Mouse (Mus musculus): Measurements from ENCODE around the gene Psen2.
A peak's percentile ranks its signal among the peaks of the same experiment; 100 is the strongest.

Psen2 gene

GRCm38 (mm10) chr1:180263364-180263997 is at the start of gene Psen2:
Gene Psen2 (minus strand): TSS chr1:180263438.
- DNase-seq (ENCODE audit: extremely low spot score, low read depth, low spot score), result no peak

GRCm38 (mm10) chr1:180312792-180313311 is 49.6 kb upstream of the Psen2 start:
- no peak for DNase-seq (ENCODE audit: extremely low spot score, low read depth, low spot score)

- no peak for DNase-seq (ENCODE audit: extremely low spot score, low read depth, low spot score)
Observed at GRCm38 (mm10) chr1:180312286-180312685, 49.0 kb upstream of the Psen2 start.

GRCm38 (mm10) chr1:180308897-180309296 is 45.7 kb upstream of the Psen2 start:
- no peak for DNase-seq (ENCODE audit: extremely low spot score, low read depth, low spot score)

- no peak for DNase-seq (ENCODE audit: extremely low spot score, low read depth, low spot score)
Observed at GRCm38 (mm10) chr1:180307661-180308060, 44.4 kb upstream of the Psen2 start.

GRCm38 (mm10) chr1:180306889-180307288 is 43.7 kb upstream of the Psen2 start:
- DNase-seq (ENCODE audit: extremely low spot score, low read depth, low spot score), result no peak

GRCm38 (mm10) chr1:180303600-180303999 is 40.4 kb upstream of the Psen2 start:
- DNase-seq (ENCODE audit: extremely low spot score, low read depth, low spot score), result no peak

- DNase-seq (ENCODE audit: extremely low spot score, low read depth, low spot score), result no peak
Observed at GRCm38 (mm10) chr1:180302253-180303120, 39.2 kb upstream of the Psen2 start.

GRCm38 (mm10) chr1:180300997-180301396 is 37.8 kb upstream of the Psen2 start:
- DNase-seq (ENCODE audit: extremely low spot score, low read depth, low spot score), result no peak

GRCm38 (mm10) chr1:180300292-180300691 is 37.1 kb upstream of the Psen2 start:
- DNase-seq (ENCODE audit: extremely low spot score, low read depth, low spot score), result no peak

- no peak for DNase-seq (ENCODE audit: extremely low spot score, low read depth, low spot score)
Observed at GRCm38 (mm10) chr1:180299697-180300096, 36.5 kb upstream of the Psen2 start.

GRCm38 (mm10) chr1:180296088-180296487 is 32.9 kb upstream of the Psen2 start:
- no peak for DNase-seq (ENCODE audit: extremely low spot score, low read depth, low spot score)

GRCm38 (mm10) chr1:180290358-180290757 is 27.1 kb upstream of the Psen2 start:
- DNase-seq (ENCODE audit: extremely low spot score, low read depth, low spot score), result no peak

GRCm38 (mm10) chr1:180289788-180290187 is 26.6 kb upstream of the Psen2 start:
- no peak for DNase-seq (ENCODE audit: extremely low spot score, low read depth, low spot score)

- DNase-seq (ENCODE audit: extremely low spot score, low read depth, low spot score), result no peak
Observed at GRCm38 (mm10) chr1:180288872-180289468, 25.7 kb upstream of the Psen2 start.

- DNase-seq (ENCODE audit: extremely low spot score, low read depth, low spot score), result no peak
Observed at GRCm38 (mm10) chr1:180288227-180288626, 25.0 kb upstream of the Psen2 start.

GRCm38 (mm10) chr1:180286081-180286831 is 23.0 kb upstream of the Psen2 start:
- DNase-seq (ENCODE audit: extremely low spot score, low read depth, low spot score), result peak; percentile 53

- no peak for DNase-seq (ENCODE audit: extremely low spot score, low read depth, low spot score)
Observed at GRCm38 (mm10) chr1:180283813-180284768, 20.9 kb upstream of the Psen2 start.

GRCm38 (mm10) chr1:180282581-180282980 is 19.3 kb upstream of the Psen2 start:
- DNase-seq (ENCODE audit: extremely low spot score, low read depth, low spot score), result peak; percentile 41

GRCm38 (mm10) chr1:180279648-180280047 is 16.4 kb upstream of the Psen2 start:
- DNase-seq (ENCODE audit: extremely low spot score, low read depth, low spot score), result no peak
